Mouse (Mus musculus): Measurements from ENCODE around the gene Tnfrsf14. TPM values are rescaled to one million over a fixed set of nuclear protein-coding genes. Genes with fewer than 3 reads are reported as not detected.

The Tnfrsf14 gene
- polyA plus RNA-seq, 1 experiment from 2014 or later: 6.4 TPM

- DNase-seq (ENCODE audit: low spot score): no peak
These were observed 20.7 kb upstream of the Tnfrsf14 start for GRCm38 (mm10) chr4:154948940-154949588.

- DNase-seq (ENCODE audit: low spot score): no peak
These were observed 19.9 kb upstream of the Tnfrsf14 start for GRCm38 (mm10) chr4:154948066-154948939.

- DNase-seq (ENCODE audit: low spot score): no peak
These were observed 18.0 kb upstream of the Tnfrsf14 start for GRCm38 (mm10) chr4:154946319-154946718.

GRCm38 (mm10) chr4:154944121-154944590 is 15.8 kb upstream of the Tnfrsf14 start:
- peak; percentile 91 for DNase-seq (ENCODE audit: low spot score)

- DNase-seq (ENCODE audit: low spot score): no peak
These were observed 15.1 kb upstream of the Tnfrsf14 start for GRCm38 (mm10) chr4:154943323-154944039.

- DNase-seq (ENCODE audit: low spot score): no peak
These were observed 14.4 kb upstream of the Tnfrsf14 start for GRCm38 (mm10) chr4:154942632-154943322.

GRCm38 (mm10) chr4:154941831-154942230 is 13.5 kb upstream of the Tnfrsf14 start:
- no peak for DNase-seq (ENCODE audit: low spot score)

GRCm38 (mm10) chr4:154940156-154940555 is 11.8 kb upstream of the Tnfrsf14 start:
- no peak for DNase-seq (ENCODE audit: low spot score)

GRCm38 (mm10) chr4:154937746-154938145 is 9.4 kb upstream of the Tnfrsf14 start:
- DNase-seq (ENCODE audit: low spot score): no peak

GRCm38 (mm10) chr4:154936542-154937255 is 8.3 kb upstream of the Tnfrsf14 start:
- peak; percentile 79 for DNase-seq (ENCODE audit: low spot score)

GRCm38 (mm10) chr4:154935788-154936187 is 7.4 kb upstream of the Tnfrsf14 start:
- DNase-seq (ENCODE audit: low spot score): peak; percentile 67

GRCm38 (mm10) chr4:154934800-154935199 is 6.4 kb upstream of the Tnfrsf14 start:
- no peak for DNase-seq (ENCODE audit: low spot score)

GRCm38 (mm10) chr4:154933306-154933907 is 5.0 kb upstream of the Tnfrsf14 start:
- DNase-seq (ENCODE audit: low spot score): no peak

- no peak for DNase-seq (ENCODE audit: low spot score)
These were observed 811 bp upstream of the Tnfrsf14 start for GRCm38 (mm10) chr4:154929088-154929660.

GRCm38 (mm10) chr4:154927899-154928337 is 445 bp downstream of the Tnfrsf14 start:
- peak; percentile 41 for DNase-seq (ENCODE audit: low spot score)

GRCm38 (mm10) chr4:154926969-154927898 is 1.1 kb downstream of the Tnfrsf14 start:
- DNase-seq (ENCODE audit: low spot score): peak; percentile 29

- DNase-seq (ENCODE audit: low spot score): peak; percentile 61
These were observed 3.0 kb downstream of the Tnfrsf14 start for GRCm38 (mm10) chr4:154925413-154925812.

GRCm38 (mm10) chr4:154922931-154923330 is 5.4 kb downstream of the Tnfrsf14 start:
- DNase-seq (ENCODE audit: low spot score): no peak
